Mouse (Mus musculus) adrenal gland (tissue): ENCODE data around the gene Defb25.

Experiments
- intact Hi-C: fragments of 180-260 bp; cut with DNase I; formaldehyde crosslinking; loops from one replicate; pipeline ENCODE4 v1.15.1; 2025
- long read RNA-seq, 2 experiments: library from polyadenylated mRNA; unstranded; transcript quantifications; one replicate each; pipeline ENCODE4 v2.0.0; 2020; ENCODE audit warnings: borderline replicate concordance in 1 of 2; ENCODE audit not compliant: insufficient replicate concordance in 1 of 2

Gene Defb25
- long read RNA-seq, experiment 1, partial matches to known transcripts, result 0 of 3 reads
- long read RNA-seq, experiment 1, other reads (novel, unspliced or antisense), result 3 of 3 reads
- long read RNA-seq, experiment 2, partial matches to known transcripts, result 0 of 2 reads
- long read RNA-seq, experiment 2, other reads (novel, unspliced or antisense), result 2 of 2 reads

DNA sequence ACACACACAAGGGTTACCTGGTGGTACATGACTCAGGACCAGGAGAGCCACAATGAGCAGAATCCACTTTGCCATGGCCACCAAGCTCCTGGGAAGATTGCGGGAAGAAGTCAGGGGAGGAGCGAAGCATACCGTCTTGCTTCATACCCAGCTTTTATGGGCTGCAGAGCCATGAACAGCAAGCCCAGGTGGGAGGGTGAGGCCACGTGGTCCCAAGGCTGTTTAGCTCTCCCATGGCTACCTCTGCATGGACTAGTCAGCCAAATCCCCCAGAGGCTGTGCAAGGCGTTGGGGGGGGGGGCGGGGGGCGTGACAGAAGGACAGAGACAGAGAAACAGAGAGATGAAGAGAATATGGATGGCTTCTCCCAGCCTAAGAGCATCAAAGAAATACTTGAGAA is at the start of gene Defb25:
TSS of gene Defb25 (minus strand) at position 101 of the 400 bp plus-strand sequence.
- intact Hi-C loops, result no loop called here

DNA sequence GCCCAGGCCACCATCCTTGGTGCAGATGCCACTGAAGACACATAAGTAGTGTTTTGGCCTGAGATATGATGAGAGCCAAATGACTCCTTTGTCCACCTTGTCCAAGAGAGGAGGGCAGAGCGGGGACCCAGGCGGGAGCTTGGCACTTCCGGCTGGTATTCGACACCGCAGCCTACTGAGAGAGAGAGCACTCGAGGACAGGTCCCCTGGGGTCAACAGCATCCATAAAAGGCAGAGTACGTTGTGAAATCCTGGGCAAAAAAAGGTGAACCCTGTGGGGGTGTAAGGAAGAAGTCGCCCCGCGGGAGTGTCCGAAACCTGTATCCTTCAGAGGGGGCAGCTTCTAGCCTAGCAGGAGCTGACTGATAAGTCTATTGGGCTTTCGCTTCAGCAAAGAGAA is 49.3 kb upstream of the Defb25 start:
- intact Hi-C loops, result no loop called here

DNA sequence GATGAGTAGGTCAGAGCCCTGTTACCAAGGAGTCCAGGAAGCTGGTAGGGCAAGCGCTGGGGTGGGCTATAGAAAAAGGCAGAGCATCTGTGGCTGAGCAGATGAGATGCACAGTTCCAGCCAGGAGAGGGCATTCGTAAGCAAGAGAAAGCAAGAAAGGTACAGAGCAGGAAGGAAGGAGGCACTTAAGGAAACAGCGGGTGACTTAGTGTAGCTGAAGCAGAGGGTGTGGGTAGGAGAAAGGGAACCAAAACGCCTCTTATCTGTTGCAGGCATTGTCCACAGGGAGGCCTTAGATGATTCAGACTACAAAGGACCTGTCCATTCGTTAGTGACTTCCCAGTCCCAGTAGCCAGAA is 48.8 kb upstream of the Defb25 start:
- intact Hi-C loops, result no loop called here

DNA sequence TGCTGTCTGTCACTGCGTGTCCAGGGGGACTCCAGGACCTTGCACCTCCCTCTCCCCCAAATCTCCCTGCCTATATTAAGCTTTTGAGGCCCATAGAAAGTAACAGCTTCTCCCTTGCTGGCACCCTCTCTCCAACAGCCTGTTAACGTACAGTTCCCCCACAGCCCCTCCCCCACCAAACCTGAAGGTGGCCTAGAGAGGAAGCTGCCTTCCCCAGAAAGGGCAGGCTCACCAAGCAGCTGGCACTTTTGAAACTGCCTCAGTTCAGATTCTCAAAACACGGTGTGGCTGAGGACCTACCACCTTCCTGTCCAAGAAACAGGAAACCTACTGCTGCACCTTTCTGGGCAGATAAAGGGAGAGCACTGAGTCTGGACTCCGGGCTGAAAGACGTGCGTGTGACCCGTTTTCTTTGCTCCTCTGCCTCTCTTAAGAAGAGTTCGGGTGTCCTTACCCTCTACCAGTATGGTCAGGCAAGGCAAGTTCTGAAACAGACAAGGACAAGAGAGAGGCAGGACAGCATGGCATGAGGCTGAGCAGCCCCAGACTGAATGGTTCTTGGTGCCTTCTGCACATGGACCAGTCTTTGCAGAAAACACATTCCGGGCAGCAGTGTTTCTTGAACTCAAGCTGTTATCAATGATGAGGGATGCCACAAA is 48.3 kb upstream of the Defb25 start:
- intact Hi-C loops, result no loop called here

DNA sequence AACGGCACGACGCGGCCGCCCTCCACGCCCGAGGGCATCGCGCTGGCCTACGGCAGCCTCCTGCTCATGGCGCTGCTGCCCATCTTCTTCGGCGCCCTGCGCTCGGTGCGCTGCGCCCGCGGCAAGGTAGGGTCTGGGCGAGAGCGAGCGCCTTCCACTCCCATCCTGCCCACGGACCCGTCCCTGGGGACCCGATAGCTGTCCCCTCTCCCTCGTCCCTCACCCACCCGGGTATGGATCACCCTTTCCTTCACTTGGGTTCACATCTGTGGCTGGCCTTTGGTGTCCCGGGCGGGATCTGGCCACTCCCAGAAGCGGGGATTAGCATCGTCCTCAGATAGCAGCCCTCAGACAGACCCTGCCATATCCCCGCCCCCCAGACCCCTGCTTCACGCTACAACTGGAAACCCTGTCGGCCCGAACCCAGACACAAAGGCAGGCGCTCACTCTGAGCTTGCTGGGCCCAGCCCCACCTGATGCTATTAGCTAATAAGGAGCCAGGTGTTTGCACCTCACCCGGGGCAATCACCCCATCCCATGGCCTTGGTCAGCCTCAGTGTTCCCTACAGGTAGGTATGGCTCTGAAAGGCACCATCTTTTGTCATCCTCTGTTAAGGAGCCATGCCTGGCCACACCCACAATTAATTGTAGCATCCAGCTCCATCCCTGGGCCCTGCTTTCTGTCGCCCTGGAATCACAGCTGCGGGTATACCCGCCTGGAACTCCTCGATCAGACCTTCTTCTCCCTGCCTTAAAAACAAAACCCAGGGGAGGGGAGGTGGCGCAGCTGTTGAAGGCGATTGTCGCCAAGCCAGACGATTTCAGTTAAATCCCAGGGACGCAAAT is 47.0 kb upstream of the Defb25 start:
- intact Hi-C loops, result loop anchor here (10.0 kb wide), 1 partner anchor 115 kb away; no protein-coding TSS in a partner anchor

DNA sequence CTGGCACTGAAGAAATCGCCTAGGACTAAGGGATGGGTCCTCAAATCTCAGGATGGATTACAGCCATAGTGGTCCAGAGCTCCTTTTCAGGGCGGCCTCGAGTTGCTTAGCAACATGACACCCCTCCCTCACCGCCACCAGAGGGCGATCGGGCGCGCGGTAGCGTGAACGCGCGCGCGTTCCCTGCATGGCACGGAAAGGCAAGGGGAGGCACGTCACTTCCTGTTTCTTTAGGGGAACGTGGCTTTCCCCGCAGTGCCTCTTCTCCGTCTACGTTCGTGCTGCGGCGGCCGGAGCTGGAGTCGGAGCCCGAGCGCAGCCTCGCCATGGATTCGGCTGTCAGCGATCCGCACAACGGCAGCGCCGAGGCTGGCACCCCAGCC is 46.4 kb upstream of the Defb25 start, which contains the start of gene H13:
TSS of gene H13 (plus strand) at position 206 of the 383 bp plus-strand sequence.
- intact Hi-C loops, result loop anchor here (10.0 kb wide), 1 partner anchor 114 kb away; no protein-coding TSS in a partner anchor

DNA sequence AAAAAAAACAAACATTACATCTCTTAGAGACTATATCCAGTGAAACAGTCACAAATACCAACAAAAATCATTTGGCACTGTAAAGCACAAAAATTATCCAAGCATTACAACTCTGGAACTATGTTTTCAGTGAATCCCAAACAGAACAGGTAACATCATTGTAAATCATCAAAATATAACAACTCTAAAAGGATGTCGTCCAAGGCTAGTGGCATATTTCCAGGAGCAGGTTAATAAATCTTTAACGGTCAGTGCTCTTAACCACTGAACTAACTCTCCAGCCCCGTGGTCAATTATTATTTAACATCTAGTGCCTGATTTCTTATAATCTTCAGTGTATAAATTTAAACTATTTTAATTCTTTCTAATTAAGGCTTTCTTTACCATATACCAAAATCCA is 43.3 kb upstream of the Defb25 start:
- intact Hi-C loops, result loop anchor here (10.0 kb wide), 1 partner anchor 111 kb away; no protein-coding TSS in a partner anchor

DNA sequence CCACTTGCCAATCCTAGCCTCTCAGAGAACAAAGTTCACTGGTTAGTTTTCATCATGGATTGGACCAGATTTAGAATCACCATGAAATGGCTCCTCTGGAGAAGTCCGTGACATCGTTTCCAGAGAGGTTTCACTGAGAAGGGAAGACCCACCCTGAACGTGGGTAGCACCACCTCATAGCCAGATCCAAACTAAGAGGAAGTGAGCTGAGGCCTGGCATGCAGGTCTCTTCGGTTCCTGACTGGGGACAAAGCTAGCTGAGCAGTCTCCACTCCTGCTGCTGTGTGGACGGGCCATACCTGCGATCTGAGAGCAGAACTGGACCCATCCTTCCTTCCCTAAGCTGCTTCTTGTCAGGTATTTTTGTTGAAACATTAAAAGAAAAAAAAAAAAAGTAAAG is 38.3 kb upstream of the Defb25 start:
- intact Hi-C loops, result loop anchor here (10.0 kb wide), 1 partner anchor 106 kb away; no protein-coding TSS in a partner anchor

DNA sequence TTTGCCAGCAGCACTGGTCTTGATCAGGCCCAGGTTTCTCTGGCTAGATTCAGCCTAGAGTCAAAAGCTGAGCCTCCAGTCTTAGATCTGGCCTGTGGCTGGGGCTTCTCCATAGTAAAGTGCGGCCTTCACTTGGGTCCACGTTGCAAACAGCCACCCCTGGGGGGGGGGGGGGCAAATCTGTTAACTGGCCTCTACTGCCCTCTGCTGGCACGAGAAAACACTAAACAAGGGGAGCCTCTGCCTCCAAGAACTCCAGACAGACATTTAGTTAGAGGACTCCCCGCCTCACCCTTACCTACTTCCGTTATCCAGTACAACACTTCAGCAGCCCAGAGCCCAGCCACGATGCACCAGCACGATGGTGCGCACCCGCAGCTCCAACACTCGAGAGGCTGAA is 34.5 kb upstream of the Defb25 start:
- intact Hi-C loops, result loop anchor here (1.0 kb wide), 1 partner anchor 42 kb away; no protein-coding TSS in a partner anchor

DNA sequence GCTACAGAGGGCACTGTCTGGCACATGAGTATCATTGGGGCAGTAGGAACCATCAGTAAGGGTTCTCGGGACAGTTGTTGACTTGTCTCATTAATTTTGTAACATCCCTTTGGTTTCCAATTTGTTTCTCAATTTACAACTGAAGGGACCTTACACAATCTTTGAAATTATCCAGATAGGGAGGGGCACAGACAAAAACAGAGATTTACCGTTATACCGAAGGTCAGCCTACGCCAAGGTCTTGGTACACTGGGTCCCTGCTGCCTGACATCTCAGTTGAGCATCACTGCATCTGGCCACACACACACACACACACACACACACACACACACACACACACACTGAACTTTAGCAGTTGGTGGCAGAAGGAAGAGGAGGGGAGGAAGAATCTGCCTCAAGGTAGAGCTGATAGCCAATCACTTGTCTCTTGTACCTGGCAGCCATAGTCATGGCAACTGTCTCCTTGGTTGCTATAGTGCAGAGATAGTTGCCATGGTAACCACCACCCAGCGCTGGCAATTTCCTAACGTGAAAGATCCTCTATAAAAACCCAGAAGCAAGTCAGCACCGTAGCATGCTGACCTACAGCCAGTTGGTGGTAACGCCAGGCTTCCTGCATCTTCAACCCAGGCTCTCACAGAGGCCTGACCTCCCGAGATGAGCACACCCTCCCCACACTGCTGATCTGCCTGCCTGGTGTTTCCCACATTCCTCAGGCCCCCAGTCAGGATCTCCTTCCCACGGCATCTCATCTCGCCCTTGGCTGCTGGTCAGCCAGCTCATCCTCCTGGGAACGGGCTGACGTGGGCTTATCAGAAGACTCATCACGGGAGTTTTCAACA is 31.2 kb upstream of the Defb25 start:
- intact Hi-C loops, result no loop called here

DNA sequence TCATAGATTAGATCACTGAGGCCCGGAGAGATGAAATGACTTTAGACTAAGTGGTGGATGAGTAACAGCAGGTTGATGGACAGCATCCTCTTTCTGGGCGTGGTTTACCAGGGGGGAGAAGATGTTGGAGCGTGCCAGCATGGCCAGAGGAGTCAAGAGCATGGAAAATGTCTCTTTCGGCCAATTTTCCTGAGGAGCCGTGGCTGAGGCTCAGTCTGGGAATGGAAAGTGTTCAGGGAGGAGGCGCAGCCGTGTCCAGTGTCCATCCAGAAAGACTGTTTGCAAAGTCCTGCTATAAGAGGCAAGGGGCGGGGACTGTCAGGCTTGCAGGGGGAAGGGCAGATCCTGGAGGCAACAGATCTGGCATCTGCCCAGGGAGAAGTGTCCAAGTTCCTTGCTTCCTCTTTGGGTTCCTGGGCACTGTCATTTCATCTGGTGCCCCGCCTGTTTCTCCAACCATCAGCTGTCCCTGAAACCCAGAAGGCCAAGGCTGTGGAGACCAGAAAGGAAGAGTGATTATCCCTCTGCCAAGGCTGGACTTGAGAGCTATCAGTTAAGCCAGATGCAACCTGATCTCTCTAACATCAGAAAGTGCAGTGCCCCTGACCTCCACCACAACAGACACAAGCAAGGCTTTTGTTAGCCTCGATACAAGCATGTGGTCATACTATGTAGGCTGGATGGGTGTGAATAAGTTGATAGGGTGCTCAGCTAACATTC is 30.2 kb upstream of the Defb25 start:
- intact Hi-C loops, result no loop called here

DNA sequence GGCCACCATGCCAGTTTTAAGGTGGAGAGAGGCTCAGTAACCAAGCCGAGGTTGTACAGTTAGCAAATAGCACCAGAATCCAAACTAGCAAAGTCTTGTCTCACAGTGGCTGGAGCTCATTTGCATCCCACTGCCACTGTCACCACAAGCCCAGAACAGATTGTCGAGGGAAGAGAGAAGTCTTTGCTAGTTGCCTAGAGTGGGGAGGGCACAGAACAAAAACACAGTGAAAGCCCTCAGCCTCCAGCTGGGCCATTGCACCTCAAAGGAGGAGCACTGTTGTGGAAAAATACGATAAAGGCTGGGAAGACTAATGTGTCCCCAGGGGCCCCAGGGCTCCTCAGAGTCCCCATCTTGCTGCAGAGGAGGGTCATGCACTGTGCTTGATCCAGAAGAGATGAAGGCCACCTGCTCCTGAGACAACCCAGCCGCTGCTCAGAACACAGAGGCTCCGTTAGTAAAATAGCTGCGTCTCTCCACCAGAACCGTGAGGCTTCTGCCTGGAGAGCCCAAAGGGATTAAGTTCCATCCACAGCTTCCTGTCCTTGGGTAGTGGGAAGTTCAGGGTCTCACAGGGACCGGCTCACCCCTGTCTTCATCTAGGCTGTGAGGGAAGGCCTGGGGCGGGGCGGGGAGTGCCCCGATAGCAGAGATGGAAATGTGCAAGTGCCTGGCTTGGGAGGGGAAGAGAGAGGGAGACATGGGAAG is 16.7 kb upstream of the Defb25 start:
- intact Hi-C loops, result no loop called here

DNA sequence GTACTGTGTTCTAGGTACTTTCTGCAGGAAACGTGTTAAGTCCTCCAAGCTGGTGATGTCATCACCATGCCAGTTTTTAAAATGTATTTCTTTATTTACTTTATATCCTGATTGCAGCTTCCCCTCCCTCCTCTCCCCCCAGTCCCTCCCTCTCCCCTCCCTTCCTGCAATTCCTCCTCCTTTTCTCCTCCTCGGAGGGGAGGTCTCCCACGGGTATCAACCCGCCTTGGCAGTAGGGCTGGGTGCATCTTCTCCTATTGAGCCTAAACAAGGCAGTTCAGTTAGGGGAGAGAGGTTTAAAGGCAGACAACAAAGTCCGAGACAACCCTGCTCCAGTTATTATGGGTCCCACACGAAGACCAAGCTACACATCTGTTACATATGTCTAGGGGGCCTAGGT is 16.0 kb upstream of the Defb25 start:
- intact Hi-C loops, result no loop called here

DNA sequence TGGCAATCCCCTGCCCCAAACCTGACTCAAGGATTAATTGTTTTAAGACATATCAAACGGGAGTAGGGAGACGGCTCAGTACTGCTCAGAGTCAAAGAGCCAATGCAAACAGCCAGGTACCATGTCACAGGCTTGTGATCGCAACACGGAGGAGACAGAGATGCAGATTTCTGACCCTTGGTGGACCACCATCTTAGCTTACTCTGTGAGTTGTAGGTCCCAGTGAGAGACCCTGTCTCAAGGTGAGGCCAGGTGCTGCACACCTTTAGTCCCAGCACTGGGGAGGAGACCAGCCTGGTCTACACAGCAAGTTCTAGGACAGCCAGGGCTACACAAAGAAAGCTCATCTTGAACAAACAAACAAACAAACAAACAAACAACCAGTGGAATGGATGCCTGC is 14.5 kb upstream of the Defb25 start:
- intact Hi-C loops, result no loop called here

DNA sequence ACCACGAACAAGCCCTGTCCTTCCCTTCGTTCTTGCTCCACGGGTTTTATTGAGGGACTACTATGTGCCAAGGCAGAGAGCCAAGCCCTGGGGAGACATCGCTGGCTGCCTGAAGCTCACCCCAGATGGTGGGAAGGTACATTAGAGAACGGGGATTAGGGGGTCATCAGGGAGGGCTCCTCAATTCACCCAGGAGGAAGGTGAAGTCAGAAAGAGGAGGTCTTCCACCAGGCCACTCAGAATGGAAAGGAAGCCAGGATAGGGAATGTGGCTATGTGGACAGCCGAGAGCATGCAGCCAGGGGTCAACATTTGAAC is 14.1 kb upstream of the Defb25 start:
- intact Hi-C loops, result no loop called here

DNA sequence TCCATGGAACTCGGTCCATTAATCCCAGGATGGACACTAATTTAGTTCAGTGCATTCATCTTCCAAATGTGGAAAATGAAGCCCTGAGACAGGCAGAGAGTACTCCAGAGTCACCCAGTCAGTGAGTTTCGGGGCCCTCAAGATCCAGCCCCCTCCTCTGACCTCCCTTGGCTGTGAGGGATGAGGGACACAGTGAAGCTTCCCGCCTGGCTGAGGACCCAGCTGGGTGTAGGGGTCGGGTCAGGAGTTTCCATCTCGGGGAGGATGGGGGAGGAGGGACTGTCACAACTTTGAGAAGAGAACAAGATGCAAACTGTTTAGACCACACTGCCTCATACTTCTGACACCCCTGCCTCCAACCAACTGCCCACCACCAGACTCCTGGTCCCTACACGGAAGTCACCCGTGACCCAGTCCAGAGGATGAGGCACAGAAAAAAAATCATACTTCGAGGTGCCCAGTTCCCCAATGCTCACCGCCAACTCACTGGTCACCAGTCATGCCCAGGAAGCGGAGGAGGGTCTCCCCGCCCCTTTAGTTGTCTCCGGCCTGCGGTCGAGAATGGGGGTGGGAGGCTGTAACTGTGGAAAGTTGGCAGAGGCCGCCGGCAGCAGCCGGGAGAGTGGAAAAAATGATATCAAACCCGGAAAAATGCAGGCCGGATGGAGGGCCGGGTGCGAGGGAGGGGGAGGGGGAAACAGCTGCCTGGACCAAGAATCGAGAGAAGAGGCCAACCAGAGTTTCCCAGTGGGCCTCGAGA is 13.6 kb upstream of the Defb25 start:
- intact Hi-C loops, result no loop called here

DNA sequence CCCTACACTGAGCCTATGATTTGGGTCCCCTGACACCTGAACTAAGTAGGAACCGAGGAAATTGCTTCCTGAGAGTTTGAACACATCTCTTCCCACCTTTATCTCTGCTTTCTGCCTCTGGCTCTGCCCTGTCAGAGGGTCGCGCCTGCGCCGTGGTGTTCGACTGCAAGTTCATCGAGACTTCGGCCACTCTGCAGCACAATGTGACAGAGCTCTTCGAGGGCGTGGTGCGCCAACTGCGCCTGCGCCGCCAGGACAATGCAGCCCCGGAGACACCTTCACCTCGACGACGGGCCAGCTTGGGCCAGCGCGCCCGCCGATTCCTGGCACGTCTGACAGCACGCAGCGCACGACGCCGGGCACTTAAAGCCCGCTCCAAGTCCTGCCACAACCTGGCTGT is 11.5 kb upstream of the Defb25 start:
- intact Hi-C loops, result no loop called here

DNA sequence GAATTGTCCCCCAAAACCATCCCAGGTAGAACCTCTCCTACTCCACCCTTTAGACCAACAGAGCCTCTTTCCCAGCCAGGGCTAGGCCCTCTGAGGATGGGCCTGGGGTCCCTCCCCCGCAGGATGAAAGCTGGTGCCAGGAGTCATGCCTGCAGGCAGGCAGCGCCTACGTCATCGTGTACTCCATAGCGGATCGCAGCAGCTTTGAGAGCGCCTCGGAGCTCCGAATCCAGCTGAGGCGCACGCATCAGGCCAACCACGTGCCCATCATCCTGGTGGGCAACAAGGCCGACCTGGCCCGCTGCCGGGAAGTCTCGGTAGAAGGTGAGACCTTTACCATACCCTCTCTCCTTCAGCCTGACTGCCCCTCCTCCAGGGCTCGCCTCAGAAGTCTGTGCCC is 10.5 kb upstream of the Defb25 start:
- intact Hi-C loops, result no loop called here

DNA sequence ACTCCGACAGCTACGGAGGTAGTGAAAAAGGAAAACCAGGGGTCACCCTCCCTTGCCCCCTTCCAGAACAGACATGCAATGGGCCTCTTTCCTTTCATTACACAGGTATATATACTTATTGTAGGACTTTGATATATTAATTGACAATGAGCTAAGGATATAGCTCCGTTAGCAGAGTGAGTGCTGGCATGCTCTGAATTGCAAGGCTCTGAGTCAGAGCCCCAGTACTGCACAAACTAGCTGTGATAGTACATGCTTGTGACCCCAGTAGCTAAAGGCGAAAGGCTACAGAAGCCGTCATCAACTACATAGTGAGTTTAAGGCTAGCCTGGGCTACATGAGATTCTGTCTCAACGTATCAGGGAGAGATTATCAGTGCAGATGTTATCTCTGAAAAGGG is 7.1 kb upstream of the Defb25 start:
- intact Hi-C loops, result no loop called here
